Mouse (Mus musculus) ES-Bruce4 (cell line): ENCODE data around the gene Tbc1d13. TPM values are rescaled to one million over a fixed set of nuclear protein-coding genes. Genes with fewer than 3 reads are reported as not detected.

Experiments used
- H3K27ac ChIP-seq: 2 replicates; pipeline ENCODE4 v1.5.1; 2012; ENCODE audit warnings: low read length, inconsistent platforms; ENCODE audit not compliant: insufficient read depth
- H3K27me3 ChIP-seq: 2 replicates; pipeline ENCODE4 v1.6.1; 2012; ENCODE audit warnings: mild to moderate bottlenecking, low read length, inconsistent platforms; ENCODE audit not compliant: control insufficient read depth, poor library complexity, insufficient read depth, severe bottlenecking
- H3K36me3 ChIP-seq: 2 replicates; pipeline ENCODE4 v1.6.1; 2012; ENCODE audit warnings: inconsistent platforms, mild to moderate bottlenecking, low read length, moderate library complexity; ENCODE audit not compliant: control insufficient read depth, poor library complexity, insufficient read depth, severe bottlenecking
- H3K4me1 ChIP-seq: one replicate; pipeline ENCODE4 v1.8.1; 2011; ENCODE audit warnings: low read length; ENCODE audit not compliant: control insufficient read depth, insufficient read depth
- H3K4me3 ChIP-seq: 2 replicates; pipeline ENCODE4 v1.5.1; 2011; ENCODE audit warnings: low read depth, mild to moderate bottlenecking, low read length
- H3K9ac ChIP-seq: 2 replicates; pipeline ENCODE4 v1.6.1; 2012; ENCODE audit warnings: low read depth, mild to moderate bottlenecking, inconsistent platforms; ENCODE audit not compliant: poor library complexity, severe bottlenecking
- H3K9me3 ChIP-seq: replicated peaks from 2 replicates; pipeline ENCODE4 v1.6.1; 2012; ENCODE audit warnings: mild to moderate bottlenecking, low read length, inconsistent platforms; ENCODE audit not compliant: control insufficient read depth, poor library complexity, insufficient read depth, severe bottlenecking
- CTCF ChIP-seq: IDR thresholded peaks from one replicate; pipeline ENCODE4 v1.8.1; 2011; ENCODE audit warnings: low read depth, low read length
- EP300 ChIP-seq: IDR thresholded peaks from 2 replicates; pipeline ENCODE4 v1.6.1; 2011; ENCODE audit warnings: low read depth, low read length; ENCODE audit not compliant: insufficient read depth
- POLR2A ChIP-seq: IDR thresholded peaks from one replicate; pipeline ENCODE4 v1.8.1; 2011; ENCODE audit warnings: low read length; ENCODE audit not compliant: insufficient read depth
- polyA plus RNA-seq: library from polyadenylated mRNA; stranded (reverse); fragments of >200 nt; gene quantifications from 2 replicates; pipeline ENCODE4 v1.2.4, GENCODE M21; 2011; ENCODE audit warnings: low read depth; ENCODE audit not compliant: missing spikeins, insufficient read depth, insufficient read length

The Tbc1d13 gene
- polyA plus RNA-seq: 171 and 173 TPM in 2 replicates

DNA sequence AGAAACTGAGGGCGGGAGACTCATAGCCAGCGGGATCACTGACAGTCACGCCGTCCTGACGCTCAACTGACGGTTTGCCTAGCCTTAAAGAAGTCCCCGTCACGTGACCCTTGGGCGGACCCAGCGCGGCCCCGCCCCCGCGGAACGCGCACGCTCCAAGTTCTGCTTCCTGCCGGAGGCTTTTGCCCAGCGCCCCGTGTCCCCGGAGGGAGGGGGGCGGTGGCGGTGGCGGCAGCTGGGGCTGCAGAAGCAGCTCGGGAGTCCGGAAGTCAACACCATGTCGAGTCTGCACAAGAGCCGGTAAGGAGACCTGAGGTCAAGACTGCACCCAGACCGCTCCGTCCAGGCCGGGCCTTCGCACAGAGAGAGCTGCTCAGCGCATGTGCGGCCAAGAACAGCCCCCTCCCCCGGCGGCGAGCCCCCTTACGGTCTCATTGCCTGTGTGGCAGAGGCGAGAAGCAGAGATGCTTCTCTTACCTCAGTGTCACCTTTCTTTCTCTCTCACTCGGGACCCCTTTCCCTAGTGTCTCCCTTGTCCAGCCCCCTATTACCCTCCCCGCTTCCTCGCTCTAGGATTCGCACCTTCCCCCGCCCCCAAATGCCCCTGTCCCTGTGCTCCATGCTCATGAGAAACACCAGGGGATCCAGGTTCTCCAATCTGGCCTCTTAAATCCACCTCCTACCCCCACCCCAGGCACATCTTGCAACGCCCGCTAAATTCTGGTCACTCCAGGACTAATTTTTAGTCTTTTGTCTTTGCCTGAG lies at the start of gene Tbc1d13:
Gene Tbc1d13 (plus strand): TSS at position 134 of the 765 bp plus-strand sequence.
- H3K4me1 ChIP-seq: peaks cover 6% of the 10 kb centered on the region
- H3K27ac ChIP-seq: peak within 1 kb of the TSS; percentile 97
- peaks cover 27% of the 10 kb centered on the region for H3K36me3 ChIP-seq
- H3K27me3 ChIP-seq: no peaks in the 10 kb centered on the region
- H3K4me3 ChIP-seq: peak within 1 kb of the TSS; percentile 88
- peak; percentile 99 for TF ChIP-seq POLR2A
- no peak for TF ChIP-seq CTCF
- TF ChIP-seq EP300: peak; percentile 93
- no peaks in the 10 kb centered on the region for H3K9me3 ChIP-seq
- H3K9ac ChIP-seq: peak within 1 kb of the TSS; percentile 87

DNA sequence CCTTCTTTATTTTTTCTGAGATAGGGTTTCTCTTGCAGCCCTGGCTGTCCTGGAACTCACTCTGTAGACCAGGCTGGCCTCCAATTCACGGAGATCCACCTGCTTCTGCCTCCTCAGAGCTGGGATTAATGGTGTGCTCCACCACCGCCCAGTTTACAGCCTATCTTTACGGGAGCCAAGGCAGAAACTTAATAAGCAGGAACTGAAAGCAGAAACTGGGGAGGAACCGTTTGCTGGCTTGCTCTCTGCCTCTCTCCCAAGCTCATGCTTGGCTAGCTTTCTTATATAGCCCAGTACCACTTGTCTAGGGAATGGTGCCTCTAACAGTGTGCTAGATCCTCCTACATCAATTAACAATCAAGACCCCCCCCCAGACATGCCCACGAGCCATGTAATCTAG lies 49.4 kb upstream of the Tbc1d13 start:
- Histone ChIP-seq H3K4me3 (no peak overlapping the region), H3K27ac (no peak overlapping the region), H3K4me1 (peaks cover 1% of the 10 kb centered on the region), H3K36me3 (no peaks in the 10 kb centered on the region), H3K9me3 (no peaks in the 10 kb centered on the region), H3K27me3 (no peaks in the 10 kb centered on the region), H3K9ac (no peak overlapping the region)
- no peak for TF ChIP-seq CTCF
- no peak for TF ChIP-seq EP300
- TF ChIP-seq POLR2A: no peak

- no peaks in the 10 kb centered on the region for H3K36me3 ChIP-seq
- H3K27ac ChIP-seq: no peak overlapping the region
- TF ChIP-seq POLR2A: no peak
- no peak for TF ChIP-seq CTCF
- TF ChIP-seq EP300: no peak
- H3K27me3 ChIP-seq: no peaks in the 10 kb centered on the region
- no peaks in the 10 kb centered on the region for H3K4me1 ChIP-seq
- H3K9me3 ChIP-seq: no peaks in the 10 kb centered on the region
- H3K4me3 ChIP-seq: no peak overlapping the region
- no peak overlapping the region for H3K9ac ChIP-seq
Observed at GRCm38 (mm10) chr2:30084632-30085031, 48.9 kb upstream of the Tbc1d13 start.

GRCm38 (mm10) chr2:30087310-30087709 lies 46.2 kb upstream of the Tbc1d13 start:
- peaks cover 14% of the 10 kb centered on the region for H3K36me3 ChIP-seq
- H3K9ac ChIP-seq: no peak overlapping the region
- H3K4me3 ChIP-seq: no peak overlapping the region
- TF ChIP-seq CTCF: peak; percentile 31
- no peak for TF ChIP-seq POLR2A
- H3K27me3 ChIP-seq: no peaks in the 10 kb centered on the region
- no peak overlapping the region; the same call in 1 of the 2 replicates for H3K27ac ChIP-seq
- no peaks in the 10 kb centered on the region for H3K4me1 ChIP-seq
- no peaks in the 10 kb centered on the region for H3K9me3 ChIP-seq

- TF ChIP-seq EP300: no peak
- TF ChIP-seq POLR2A: no peak
- no peak for TF ChIP-seq CTCF
- Histone ChIP-seq H3K4me3 (no peak overlapping the region), H3K9ac (no peak overlapping the region), H3K36me3 (peaks cover 14% of the 10 kb centered on the region), H3K9me3 (no peaks in the 10 kb centered on the region), H3K4me1 (no peaks in the 10 kb centered on the region), H3K27me3 (no peaks in the 10 kb centered on the region), H3K27ac (no peak overlapping the region)
Observed at GRCm38 (mm10) chr2:30091521-30091920, 42.0 kb upstream of the Tbc1d13 start.

DNA sequence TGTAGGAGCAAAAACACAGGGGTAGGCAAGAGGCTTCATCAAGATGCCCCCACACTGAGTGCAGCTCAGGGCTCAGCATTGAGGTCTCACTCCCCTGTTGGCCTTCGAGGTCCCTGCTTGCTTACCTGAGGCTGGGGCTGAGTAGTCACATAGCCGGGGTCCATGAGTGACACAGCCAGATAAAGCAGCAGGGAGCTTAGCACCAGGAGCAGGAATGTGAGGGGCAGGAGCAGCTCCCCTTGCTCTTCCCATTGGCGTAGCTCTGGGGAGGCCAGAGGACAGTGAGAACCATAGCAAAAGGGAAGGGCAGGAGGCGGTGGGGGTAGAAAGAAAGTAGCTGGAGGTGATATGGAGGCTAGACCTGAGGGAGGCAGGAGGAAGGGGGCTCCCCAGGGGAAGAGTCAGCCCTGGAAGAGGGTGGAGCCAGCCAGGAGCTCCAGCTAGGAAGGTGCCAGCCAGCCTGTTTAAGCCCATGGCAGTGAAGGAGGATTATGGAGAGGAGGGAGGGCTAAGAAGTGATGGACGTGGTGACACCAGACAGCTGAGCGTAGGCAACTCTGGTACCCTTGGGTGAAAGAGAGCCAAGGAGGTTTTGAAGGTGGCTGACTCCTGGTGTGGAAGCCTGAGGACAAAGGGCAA lies 41.1 kb upstream of the Tbc1d13 start:
- TF ChIP-seq POLR2A (no peak), EP300 (no peak), CTCF (no peak)
- H3K4me1 ChIP-seq: no peaks in the 10 kb centered on the region
- no peak overlapping the region for H3K27ac ChIP-seq
- H3K27me3 ChIP-seq: no peaks in the 10 kb centered on the region
- H3K9me3 ChIP-seq: no peaks in the 10 kb centered on the region
- H3K9ac ChIP-seq: peak overlapping the region; percentile 58
- H3K36me3 ChIP-seq: peaks cover 14% of the 10 kb centered on the region
- peak overlapping the region; percentile 86 for H3K4me3 ChIP-seq
